Mouse (Mus musculus) CH12.LX (cell line): ENCODE data around the gene Kat2a. TPM values are rescaled to one million over a fixed set of nuclear protein-coding genes. Genes with fewer than 3 reads are reported as not detected.

Experiments used
- DNase-seq: peaks from one replicate; pipeline ENCODE4 v3.0.0-alpha.2; 2013; ENCODE audit errors: extremely low read depth
- H3K27ac ChIP-seq: 2 replicates; pipeline ENCODE4 v1.5.1; 2012; ENCODE audit warnings: low read depth, mild to moderate bottlenecking, control low read depth, moderate library complexity; ENCODE audit not compliant: insufficient read depth
- H3K27me3 ChIP-seq: replicated peaks from 2 replicates; pipeline ENCODE3; 2012; ENCODE audit warnings: inconsistent platforms
- H3K36me3 ChIP-seq, 2 experiments: replicated peaks in 1 of 2; 2 replicates each; pipeline versions ENCODE3 to v1.6.1; 2012; ENCODE audit warnings: inconsistent platforms in 1 of 2, low read length in 1 of 2, mild to moderate bottlenecking in 1 of 2, mixed read lengths in 1 of 2, moderate library complexity in 1 of 2; ENCODE audit not compliant: control insufficient read depth in 1 of 2, insufficient read depth in 1 of 2
- H3K4me1 ChIP-seq, 2 experiments: 2 replicates each; pipeline ENCODE4 v1.6.1; 2012; ENCODE audit warnings: inconsistent platforms in 1 of 2, moderate library complexity in 1 of 2; ENCODE audit not compliant: insufficient read depth in 2 of 2, control insufficient read depth in 1 of 2
- H3K4me2 ChIP-seq: 2 replicates; pipeline ENCODE4 v1.6.1; 2012; ENCODE audit warnings: low read depth, mild to moderate bottlenecking, control low read depth; ENCODE audit not compliant: poor library complexity, insufficient read depth, severe bottlenecking
- H3K4me3 ChIP-seq, 3 experiments: fragments of 150-350 bp in 1 of 3; sonication (generic) in 1 of 3; replicated peaks in 1 of 3; 2 replicates each; pipeline versions ENCODE3 to v1.5.1; 2011 to 2012; ENCODE audit warnings: low read depth in 2 of 3, low read length in 2 of 3, mild to moderate bottlenecking in 2 of 3, moderate library complexity in 2 of 3, control low read depth in 1 of 3, improper control_type of control experiment in 1 of 3, inconsistent platforms in 1 of 3, mixed read lengths in 1 of 3; ENCODE audit not compliant: poor library complexity in 1 of 3
- H3K79me2 ChIP-seq: replicated peaks from 2 replicates; pipeline ENCODE4 v1.6.1; 2012; ENCODE audit warnings: mild to moderate bottlenecking, moderate library complexity; ENCODE audit not compliant: control insufficient read depth, poor library complexity, insufficient read depth, severe bottlenecking; ENCODE audit errors: extremely low read depth
- H3K9ac ChIP-seq: 2 replicates; pipeline ENCODE4 v1.6.1; 2012; ENCODE audit warnings: low read depth, mild to moderate bottlenecking, control low read depth, moderate library complexity; ENCODE audit not compliant: insufficient read depth
- H3K9me3 ChIP-seq: replicated peaks from 2 replicates; pipeline ENCODE3; 2012; ENCODE audit warnings: low read length, inconsistent platforms, mixed read lengths
- BHLHE40 ChIP-seq: IDR thresholded peaks from 2 replicates; pipeline ENCODE4 v1.6.1; 2011; ENCODE audit warnings: mild to moderate bottlenecking, low read depth, low read length, improper control_type of control experiment
- E2F4 ChIP-seq: IDR thresholded peaks from 2 replicates; pipeline ENCODE4 v1.6.1; 2011; ENCODE audit warnings: low read depth, low read length, improper control_type of control experiment; ENCODE audit not compliant: insufficient replicate concordance
- EP300 ChIP-seq: IDR thresholded peaks from 2 replicates; pipeline ENCODE4 v1.6.1; 2011; ENCODE audit warnings: low read length, improper control_type of control experiment
- ETS1 ChIP-seq: conservative IDR thresholded peaks from 2 replicates; pipeline ENCODE4 v1.6.1; 2012; ENCODE audit warnings: low read depth, mild to moderate bottlenecking, inconsistent platforms, low read length, improper control_type of control experiment, moderate library complexity
- GABPA ChIP-seq: IDR thresholded peaks from 2 replicates; pipeline ENCODE4 v1.6.1; 2012; ENCODE audit warnings: low read depth, low read length, improper control_type of control experiment, inconsistent platforms; ENCODE audit not compliant: insufficient replicate concordance
- HCFC1 ChIP-seq: IDR thresholded peaks from 2 replicates; pipeline ENCODE4 v1.6.1; 2012; ENCODE audit warnings: low read depth, mild to moderate bottlenecking, inconsistent platforms, low read length, improper control_type of control experiment
- IRF4 ChIP-seq: IDR thresholded peaks from 2 replicates; pipeline ENCODE4 v1.6.1; 2014; ENCODE audit warnings: low read depth, mild to moderate bottlenecking, inconsistent platforms, low read length, improper control_type of control experiment
- JUN ChIP-seq: IDR thresholded peaks from 2 replicates; pipeline ENCODE4 v1.6.1; 2011; ENCODE audit warnings: low read depth, mild to moderate bottlenecking, low read length, improper control_type of control experiment, moderate library complexity; ENCODE audit not compliant: insufficient read depth
- JUND ChIP-seq: conservative IDR thresholded peaks from 2 replicates; pipeline ENCODE4 v1.6.1; 2011; ENCODE audit warnings: low read depth, low read length, improper control_type of control experiment
- KAT2A ChIP-seq: IDR thresholded peaks from 2 replicates; pipeline ENCODE4 v1.6.1; 2012; ENCODE audit warnings: low read length, improper control_type of control experiment, inconsistent platforms; ENCODE audit not compliant: insufficient replicate concordance
- MAFK ChIP-seq: IDR thresholded peaks from 2 replicates; pipeline ENCODE4 v1.6.1; 2011; ENCODE audit warnings: low read length, improper control_type of control experiment; ENCODE audit not compliant: insufficient replicate concordance
- MAX ChIP-seq: IDR thresholded peaks from 2 replicates; pipeline ENCODE4 v1.6.1; 2011; ENCODE audit warnings: low read length, improper control_type of control experiment
- MAZ ChIP-seq: IDR thresholded peaks from 2 replicates; pipeline ENCODE4 v1.6.1; 2012; ENCODE audit warnings: low read depth, mild to moderate bottlenecking, inconsistent platforms, low read length, improper control_type of control experiment, moderate library complexity
- MEF2A ChIP-seq: IDR thresholded peaks from 2 replicates; pipeline ENCODE4 v1.6.1; 2014; ENCODE audit warnings: low read depth, mild to moderate bottlenecking, inconsistent platforms, low read length, improper control_type of control experiment, borderline replicate concordance
- MXI1 ChIP-seq: IDR thresholded peaks from 2 replicates; pipeline ENCODE4 v1.6.1; 2011; ENCODE audit warnings: mild to moderate bottlenecking, low read depth, low read length, improper control_type of control experiment
- MYC ChIP-seq: IDR thresholded peaks from 2 replicates; pipeline ENCODE4 v1.6.1; 2011; ENCODE audit warnings: low read depth, mild to moderate bottlenecking, improper control_type of control experiment, low read length
- PAX5 ChIP-seq: IDR thresholded peaks from 2 replicates; pipeline ENCODE4 v1.6.1; 2012; ENCODE audit warnings: low read length, inconsistent platforms, mixed read lengths
- POLR2AphosphoS2 ChIP-seq: IDR thresholded peaks from 2 replicates; pipeline ENCODE4 v1.6.1; 2011; ENCODE audit warnings: low read depth, low read length, improper control_type of control experiment
- SIN3A ChIP-seq: IDR thresholded peaks from 2 replicates; pipeline ENCODE4 v1.6.1; 2012; ENCODE audit warnings: low read length, improper control_type of control experiment, inconsistent platforms
- TCF12 ChIP-seq: IDR thresholded peaks from 2 replicates; pipeline ENCODE4 v1.6.1; 2014; ENCODE audit warnings: low read depth, mild to moderate bottlenecking, inconsistent platforms, low read length, improper control_type of control experiment
- UBTF ChIP-seq: IDR thresholded peaks from 2 replicates; pipeline ENCODE4 v1.6.1; 2012; ENCODE audit warnings: low read depth, mild to moderate bottlenecking, inconsistent platforms, low read length, improper control_type of control experiment, moderate library complexity
- ZMIZ1 ChIP-seq: IDR thresholded peaks from 2 replicates; pipeline ENCODE4 v1.6.1; 2012; ENCODE audit warnings: low read depth, mild to moderate bottlenecking, inconsistent platforms, low read length, improper control_type of control experiment
- ZNF384 ChIP-seq: IDR thresholded peaks from 2 replicates; pipeline ENCODE4 v1.6.1; 2012; ENCODE audit warnings: low read depth, low read length, improper control_type of control experiment, inconsistent platforms
- dilution Hi-C: fragments of 300-500 bp; cut with MboI; formaldehyde crosslinking; loops from 2 replicates; pipeline ENCODE4 v1.14.3; 2020; ENCODE audit warnings: low sequenced_read_pairs; ENCODE audit not compliant: extremely low pct_unique_long_range_greater_than_20kb, extremely low pct_ligation_motif_present
- in situ Hi-C: fragments of 300-500 bp; cut with MboI; formaldehyde crosslinking; loops from 3 replicates; pipeline ENCODE4 v1.14.3; 2019; ENCODE audit warnings: low sequenced_read_pairs, low pct_ligation_motif_present, low pct_unique_long_range_greater_than_20kb, mixed read lengths
- polyA plus RNA-seq: library from polyadenylated mRNA; unstranded; fragments of >175 nt; gene quantifications from 2 replicates; pipeline ENCODE4 v1.2.1, GENCODE M21; 2012; ENCODE audit warnings: low read depth; ENCODE audit not compliant: insufficient read length
- total RNA-seq, 2 experiments: library from RNA; depleted of rRNA; stranded (reverse); fragments of 300-350 nt in 1 of 2; fragments of >200 nt in 1 of 2; gene quantifications; 2 replicates each; pipeline ENCODE4 v1.2.3; 2012 to 2014

The Kat2a gene
- total and polyA plus RNA-seq, 3 experiments: 27.2 to 82.9 (median 30.7) TPM

DNA sequence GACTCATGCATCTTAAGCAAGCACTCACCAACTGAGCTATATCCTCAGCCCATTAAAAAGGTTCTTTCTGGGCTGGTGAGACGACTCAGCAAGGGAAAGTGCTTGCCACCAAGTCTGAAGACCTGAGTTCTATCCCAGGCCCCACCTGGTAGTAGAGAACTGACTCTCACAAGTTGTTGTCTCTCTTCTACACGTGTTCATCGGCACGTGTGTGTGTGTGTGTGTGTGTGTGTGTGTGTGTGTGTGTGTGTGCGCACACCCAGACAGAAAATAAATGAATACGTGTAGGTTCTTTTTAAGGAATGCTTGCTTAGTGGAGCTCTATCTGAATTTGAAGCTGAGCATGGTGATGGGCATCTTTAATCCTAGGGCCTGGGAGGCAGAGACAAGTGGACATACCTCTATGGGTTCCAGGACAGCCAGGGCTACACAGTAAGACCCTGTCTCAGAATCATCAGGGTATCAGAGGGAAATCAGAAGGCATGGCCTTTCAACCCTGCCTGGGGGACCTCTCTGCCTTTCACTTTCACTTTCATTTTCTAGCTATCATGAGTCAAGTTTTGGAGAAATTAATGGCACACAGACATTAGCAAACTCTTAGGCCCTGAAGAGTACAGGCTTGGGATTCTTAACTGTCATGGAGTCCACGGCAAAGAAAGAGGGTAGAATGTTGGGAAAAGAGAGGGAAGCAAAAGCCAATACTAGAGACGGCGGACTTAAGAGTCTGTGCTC, 23.0 kb upstream of the Kat2a start:
- peak overlapping the region; percentile 62 to 100 (median 75) for H3K4me3 ChIP-seq
- no peaks in the 10 kb centered on the region for H3K27me3 ChIP-seq
- H3K36me3 ChIP-seq: peaks cover 21 to 46% of the 10 kb centered on the region in 2 experiments
- peaks cover 74% of the 10 kb centered on the region for H3K79me2 ChIP-seq
- TF ChIP-seq TCF12: peak; percentile 45; the same call in 1 of the 2 replicates
- 0 out of 2 replicates have a peak, but pooled peaks have one; percentile 10 for TF ChIP-seq ZMIZ1
- peak; percentile 60 for TF ChIP-seq EP300
- TF ChIP-seq MAFK: 0 out of 2 replicates have a peak, but pooled peaks have one; percentile 2
- no peak for TF ChIP-seq JUN
- TF ChIP-seq MAZ: 0 out of 2 replicates have a peak, but pooled peaks have one; percentile 49
- TF ChIP-seq JUND: no peak
- peak; percentile 68 for TF ChIP-seq MYC
- TF ChIP-seq ZNF384: no peak
- peak; percentile 72 for TF ChIP-seq ETS1
- TF ChIP-seq KAT2A: 0 out of 2 replicates have a peak, but pooled peaks have one; percentile 11
- TF ChIP-seq BHLHE40: peak; percentile 87
- TF ChIP-seq PAX5: no peak
- peak; percentile 54; the same call in 1 of the 2 replicates for TF ChIP-seq SIN3A
- no peak for TF ChIP-seq MEF2A
- TF ChIP-seq MXI1: peak; percentile 85
- peak; percentile 60; the same call in 1 of the 2 replicates for TF ChIP-seq POLR2AphosphoS2
- TF ChIP-seq GABPA: no peak
- 0 out of 2 replicates have a peak, but pooled peaks have one; percentile 14 for TF ChIP-seq UBTF
- peak; percentile 78; the same call in 1 of the 2 replicates for TF ChIP-seq MAX
- TF ChIP-seq E2F4: no peak
- peak; percentile 83; the same call in 1 of the 2 replicates for TF ChIP-seq IRF4
- TF ChIP-seq HCFC1: peak; percentile 28
- TF ChIP-seq, all 38 proteins: peak for 16
- H3K4me1 ChIP-seq: peaks cover 8 to 63% of the 10 kb centered on the region in 2 experiments
- peak; percentile 61 for DNase-seq
- H3K27ac ChIP-seq: peak overlapping the region; percentile 69
- H3K4me2 ChIP-seq: peak overlapping the region; percentile 97
- dilution Hi-C loops: no loop called here
- peak overlapping the region; percentile 95 for H3K9ac ChIP-seq
- no peaks in the 10 kb centered on the region for H3K9me3 ChIP-seq
- in situ Hi-C loops: no loop called here
